Mouse (Mus musculus) liver, embryonic 16.5 days (tissue): Measurements from ENCODE around the gene Reep3. TPM values are rescaled to one million over a fixed set of nuclear protein-coding genes. Genes with fewer than 3 reads are reported as not detected.

Source experiments
- ATAC-seq: fragments of 200-750 bp; cut with Nextera tagmentation; 2 replicates; pipeline ENCODE4 v1.8.0; 2017; ENCODE audit warnings: low read depth, mild to moderate bottlenecking, moderate number of reproducible peaks, moderate library complexity
- H3K27ac ChIP-seq: fragments of 300-500 bp; sonication (generic); 2 replicates; pipeline ENCODE4 v1.5.1; 2014; ENCODE audit warnings: mild to moderate bottlenecking, low read length
- H3K27me3 ChIP-seq: fragments of 300-500 bp; sonication (generic); 2 replicates; pipeline ENCODE4 v1.6.1; 2014; ENCODE audit warnings: low read depth, low read length, mixed read lengths; ENCODE audit not compliant: control insufficient read depth, insufficient read depth
- H3K36me3 ChIP-seq: fragments of 300-500 bp; sonication (generic); 2 replicates; pipeline ENCODE4 v1.6.1; 2014; ENCODE audit warnings: mild to moderate bottlenecking; ENCODE audit not compliant: control insufficient read depth, insufficient read depth
- H3K4me1 ChIP-seq: fragments of 300-500 bp; sonication (generic); 2 replicates; pipeline ENCODE4 v1.6.1; 2014; ENCODE audit warnings: low read depth, low read length, mixed read lengths; ENCODE audit not compliant: control insufficient read depth
- H3K4me2 ChIP-seq: fragments of 300-500 bp; sonication (generic); 2 replicates; pipeline ENCODE4 v1.6.1; 2014; ENCODE audit warnings: low read depth, low read length, mixed read lengths
- H3K4me3 ChIP-seq: fragments of 300-500 bp; sonication (generic); 2 replicates; pipeline ENCODE4 v1.5.1; 2014; ENCODE audit warnings: low read depth, mild to moderate bottlenecking, low read length
- H3K9ac ChIP-seq: fragments of 300-500 bp; sonication (generic); 2 replicates; pipeline ENCODE4 v1.6.1; 2014; ENCODE audit warnings: low read depth, low read length
- H3K9me3 ChIP-seq: fragments of 300-500 bp; sonication (generic); replicated peaks from 2 replicates; pipeline ENCODE4 v1.6.1; 2016; ENCODE audit warnings: low read length; ENCODE audit not compliant: control insufficient read depth
- WGBS: fragments of 180-500 bp; shearing (Covaris S2); extraction: QIAGEN DNeasy Blood & Tissue Kit; methylation state at CpG from one replicate; pipeline ENCODE4 v1.1.7; 2014; ENCODE audit not compliant: insufficient replicate concordance; 5-methylcytosine and 5-hydroxymethylcytosine counted together
- polyA plus RNA-seq: library from polyadenylated mRNA; unstranded; fragments of >200 nt; fragmentation: Nextera tagmentation; extraction: Ambion mirVana; gene quantifications from 2 replicates; pipeline ENCODE4 v1.2.1, GENCODE M21; 2015

Gene Reep3
- polyA plus RNA-seq, 1 experiment from 2014 or later = 10.0 TPM

DNA sequence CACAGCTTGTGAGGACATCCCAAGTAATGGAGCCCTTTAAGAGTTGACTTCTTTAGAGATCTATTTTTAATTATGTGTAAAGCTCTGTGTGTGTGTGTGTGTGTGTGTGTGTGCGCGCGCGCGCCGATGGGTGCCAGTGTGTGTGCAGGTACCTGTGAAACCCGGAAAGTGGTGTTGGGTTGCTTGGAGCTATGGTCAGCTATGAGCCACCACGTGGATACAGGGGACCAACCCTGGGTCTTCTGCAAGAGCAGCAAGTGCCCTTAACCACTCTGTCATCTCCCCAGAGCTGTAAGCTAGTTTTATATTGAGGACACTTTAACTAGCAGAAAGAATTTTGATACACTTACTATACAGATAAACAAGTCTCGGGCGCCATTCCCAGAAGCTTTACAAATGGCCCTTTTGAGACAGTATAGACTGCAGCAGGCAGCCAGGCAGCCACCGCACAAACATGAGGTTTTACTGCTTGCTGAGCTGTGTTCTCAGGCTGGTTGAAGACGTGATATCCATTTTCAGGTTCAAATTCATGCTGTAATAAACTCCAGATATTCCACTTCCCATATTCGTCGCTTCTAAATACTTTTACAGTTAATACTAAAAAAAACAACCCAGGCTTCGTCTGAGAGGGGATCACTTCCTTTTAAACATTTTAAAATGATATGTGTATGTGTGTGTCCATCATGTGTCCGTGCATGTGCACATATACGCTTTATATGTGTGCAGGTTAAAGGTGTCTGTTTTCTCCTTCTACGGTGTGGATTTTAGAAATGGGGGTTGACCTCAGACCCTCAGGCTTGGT is 15.3 kb downstream of the Reep3 start:
- Histone ChIP-seq H3K4me1 (peaks cover 5% of the 10 kb centered on the region), H3K4me3 (no peak overlapping the region), H3K27me3 (no peaks in the 10 kb centered on the region), H3K27ac (no peak overlapping the region), H3K36me3 (no peaks in the 10 kb centered on the region), H3K9ac (no peak overlapping the region), H3K9me3 (no peaks in the 10 kb centered on the region), H3K4me2 (no peak overlapping the region)
- WGBS = 79% methylated on average over 18 of the region's 18 CpGs
- ATAC-seq = no peak

GRCm38 (mm10) chr10:67079030-67079429 is 17.7 kb downstream of the Reep3 start:
- Histone ChIP-seq H3K4me1 (peaks cover 5% of the 10 kb centered on the region), H3K27me3 (no peaks in the 10 kb centered on the region), H3K4me2 (no peak overlapping the region), H3K9me3 (no peaks in the 10 kb centered on the region), H3K36me3 (no peaks in the 10 kb centered on the region), H3K27ac (no peak overlapping the region), H3K9ac (no peak overlapping the region), H3K4me3 (no peak overlapping the region)
- WGBS = 54% methylated on average over 4 of the region's 4 CpGs
- ATAC-seq = no peak

DNA sequence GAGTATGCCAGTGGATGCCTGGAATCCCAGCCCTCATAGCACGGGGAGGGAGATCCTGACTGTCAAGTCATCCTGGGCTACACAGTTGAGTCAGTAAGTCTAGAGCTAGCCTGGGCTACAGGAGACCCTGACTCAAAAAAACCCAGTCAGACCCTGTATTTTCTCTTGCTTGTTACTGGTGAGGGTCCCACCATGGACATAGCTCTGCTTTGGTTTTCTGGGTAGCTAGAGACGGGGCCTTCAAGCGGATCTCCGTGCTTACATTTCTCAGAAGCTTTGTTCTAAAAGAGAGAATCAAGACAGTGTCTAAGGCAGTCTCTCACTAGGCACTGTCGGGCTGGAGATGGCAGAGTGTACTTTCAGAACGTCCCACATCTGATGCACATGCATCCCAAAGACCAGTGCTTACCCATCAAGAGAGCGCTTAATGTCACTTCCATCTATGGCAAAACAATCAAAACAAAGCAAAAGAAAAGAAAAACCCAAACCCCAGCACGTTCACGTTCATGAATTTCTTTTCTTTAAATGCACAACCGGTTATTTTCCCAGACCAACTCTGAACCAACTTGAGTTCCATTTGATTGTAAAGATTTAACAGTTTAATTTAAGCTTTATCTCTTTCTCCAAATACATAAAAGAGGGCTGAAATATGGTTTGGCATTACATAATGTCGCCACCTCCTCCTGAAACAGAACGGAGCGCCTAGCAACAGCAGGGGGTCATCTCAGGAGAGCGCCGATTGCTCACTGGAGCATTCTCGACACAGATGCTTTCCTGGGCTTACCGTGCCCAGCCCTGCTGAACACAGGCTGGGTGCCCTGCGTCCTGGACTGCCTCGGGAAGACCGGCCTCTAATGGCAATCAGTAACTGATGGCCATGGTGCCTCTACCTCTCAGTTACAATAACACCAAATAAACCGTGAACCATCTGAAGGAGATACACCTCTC is 20.5 kb downstream of the Reep3 start:
- WGBS = 77% methylated on average over 21 of the region's 21 CpGs
- H3K27ac ChIP-seq = no peak overlapping the region
- no peaks in the 10 kb centered on the region for H3K9me3 ChIP-seq
- ATAC-seq = no peak
- H3K36me3 ChIP-seq = no peaks in the 10 kb centered on the region
- H3K4me2 ChIP-seq = no peak overlapping the region
- H3K9ac ChIP-seq = no peak overlapping the region
- H3K4me1 ChIP-seq = peaks cover 5% of the 10 kb centered on the region
- H3K27me3 ChIP-seq = no peaks in the 10 kb centered on the region
- no peak overlapping the region for H3K4me3 ChIP-seq

GRCm38 (mm10) chr10:67073577-67073976 is 23.2 kb downstream of the Reep3 start:
- H3K9me3 ChIP-seq = no peaks in the 10 kb centered on the region
- WGBS = 68% methylated on average over 8 of the region's 8 CpGs
- no peaks in the 10 kb centered on the region for H3K36me3 ChIP-seq
- H3K9ac ChIP-seq = no peak overlapping the region
- ATAC-seq = no peak
- no peak overlapping the region for H3K4me3 ChIP-seq
- H3K4me2 ChIP-seq = no peak overlapping the region
- H3K27ac ChIP-seq = no peak overlapping the region
- no peaks in the 10 kb centered on the region for H3K4me1 ChIP-seq
- no peaks in the 10 kb centered on the region for H3K27me3 ChIP-seq

GRCm38 (mm10) chr10:67072600-67072999 is 24.1 kb downstream of the Reep3 start:
- no peaks in the 10 kb centered on the region for H3K9me3 ChIP-seq
- no peaks in the 10 kb centered on the region for H3K27me3 ChIP-seq
- H3K36me3 ChIP-seq = no peaks in the 10 kb centered on the region
- H3K4me2 ChIP-seq = no peak overlapping the region
- ATAC-seq = no peak
- WGBS = 64% methylated on average over 4 of the region's 4 CpGs
- H3K4me3 ChIP-seq = no peak overlapping the region
- no peak overlapping the region for H3K27ac ChIP-seq
- no peak overlapping the region for H3K9ac ChIP-seq
- H3K4me1 ChIP-seq = no peaks in the 10 kb centered on the region

- H3K27ac ChIP-seq = no peak overlapping the region
- H3K9me3 ChIP-seq = no peaks in the 10 kb centered on the region
- 35% methylated on average over 5 of the region's 5 CpGs for WGBS
- no peak overlapping the region for H3K4me2 ChIP-seq
- no peaks in the 10 kb centered on the region for H3K36me3 ChIP-seq
- no peak overlapping the region for H3K9ac ChIP-seq
- no peak for ATAC-seq
- no peaks in the 10 kb centered on the region for H3K4me1 ChIP-seq
- no peak overlapping the region for H3K4me3 ChIP-seq
- no peaks in the 10 kb centered on the region for H3K27me3 ChIP-seq
Observed at GRCm38 (mm10) chr10:67071884-67072283, 24.9 kb downstream of the Reep3 start.

- Histone ChIP-seq H3K9ac (no peak overlapping the region), H3K4me3 (no peak overlapping the region), H3K4me2 (no peak overlapping the region), H3K4me1 (no peaks in the 10 kb centered on the region), H3K27ac (no peak overlapping the region), H3K27me3 (no peaks in the 10 kb centered on the region), H3K9me3 (no peaks in the 10 kb centered on the region), H3K36me3 (no peaks in the 10 kb centered on the region)
- ATAC-seq = no peak
- WGBS = 40% methylated on average over 4 of the region's 4 CpGs
Observed at GRCm38 (mm10) chr10:67071389-67071788, 25.4 kb downstream of the Reep3 start.

GRCm38 (mm10) chr10:67069013-67069412 is 27.7 kb downstream of the Reep3 start:
- Histone ChIP-seq H3K4me1 (peaks cover 5% of the 10 kb centered on the region), H3K36me3 (no peaks in the 10 kb centered on the region), H3K4me3 (no peak overlapping the region), H3K9ac (no peak overlapping the region), H3K9me3 (no peaks in the 10 kb centered on the region), H3K27me3 (no peaks in the 10 kb centered on the region), H3K4me2 (peak overlapping the region; percentile 2; the same call in 1 of the 2 replicates), H3K27ac (peak overlapping the region; percentile 56; the same call in 1 of the 2 replicates)
- WGBS = 20% methylated on average over 10 of the region's 10 CpGs
- no peak for ATAC-seq

GRCm38 (mm10) chr10:67066421-67066820 is 30.3 kb downstream of the Reep3 start:
- Histone ChIP-seq H3K36me3 (no peaks in the 10 kb centered on the region), H3K27me3 (no peaks in the 10 kb centered on the region), H3K9ac (no peak overlapping the region), H3K4me3 (no peak overlapping the region), H3K4me1 (peaks cover 5% of the 10 kb centered on the region), H3K9me3 (no peaks in the 10 kb centered on the region), H3K4me2 (no peak overlapping the region), H3K27ac (no peak overlapping the region)
- no peak for ATAC-seq
- 59% methylated on average over 3 of the region's 3 CpGs for WGBS
